Mouse (Mus musculus): ENCODE data around the gene Shroom1. TPM values are rescaled to one million over a fixed set of nuclear protein-coding genes. Genes with fewer than 3 reads are reported as not detected.

Shroom1 gene
- 3.6 and 3.7 TPM in 2 replicates for polyA plus RNA-seq (2015; fragmentation: Nextera tagmentation; extraction: Ambion mirVana)

GRCm38 (mm10) chr11:53456474-53457371 lies at the start of gene Shroom1, which contains the start of gene Gm10447:
TSS of gene Shroom1 (plus strand) at chr11:53457205.
TSS of gene Gm10447 (minus strand) at chr11:53457110.

GRCm38 (mm10) chr11:53423036-53423435 lies 34.0 kb upstream of the Shroom1 start, which contains the start of gene Leap2:
TSS of gene Leap2 (minus strand) at chr11:53423170.

DNA sequence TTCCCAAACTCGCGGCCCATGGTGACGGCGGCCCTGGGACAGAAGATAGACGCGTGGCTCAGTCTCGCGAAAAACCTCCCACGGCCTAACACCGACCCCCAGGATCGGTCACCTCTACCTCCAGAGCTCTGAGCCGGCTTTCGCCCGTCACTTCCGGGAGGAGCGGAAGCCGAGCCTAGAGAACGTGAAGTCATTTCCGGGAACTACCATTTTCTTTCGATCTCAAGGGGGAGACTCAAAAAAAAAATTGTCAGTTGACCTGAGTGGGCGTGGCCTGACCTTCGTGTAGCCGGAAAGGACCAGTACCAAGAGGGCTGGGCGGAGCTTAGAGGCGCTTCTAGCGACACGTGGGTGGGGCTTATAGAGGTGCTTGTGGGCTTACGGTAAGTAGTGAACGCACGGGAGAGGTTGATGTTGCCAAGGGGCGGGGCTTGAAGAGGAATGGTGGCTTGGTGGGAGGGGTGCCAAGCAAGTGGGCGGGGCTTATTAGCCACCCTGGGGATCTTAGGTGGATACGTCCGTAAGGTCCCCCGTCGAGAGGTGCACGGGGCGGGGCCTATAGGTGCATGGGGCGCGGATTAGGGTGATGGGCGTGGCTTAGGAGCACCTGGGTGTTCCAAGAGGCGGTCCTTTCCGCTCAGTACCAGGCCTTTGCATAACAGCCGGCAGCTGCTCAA lies 26.2 kb upstream of the Shroom1 start, which contains the start of the genes Uqcrq and Gdf9:
TSS of gene Uqcrq (minus strand) at position 162 of the 677 bp plus-strand sequence.
TSS of gene Gdf9 (plus strand) at position 354 of the 677 bp plus-strand sequence.

DNA sequence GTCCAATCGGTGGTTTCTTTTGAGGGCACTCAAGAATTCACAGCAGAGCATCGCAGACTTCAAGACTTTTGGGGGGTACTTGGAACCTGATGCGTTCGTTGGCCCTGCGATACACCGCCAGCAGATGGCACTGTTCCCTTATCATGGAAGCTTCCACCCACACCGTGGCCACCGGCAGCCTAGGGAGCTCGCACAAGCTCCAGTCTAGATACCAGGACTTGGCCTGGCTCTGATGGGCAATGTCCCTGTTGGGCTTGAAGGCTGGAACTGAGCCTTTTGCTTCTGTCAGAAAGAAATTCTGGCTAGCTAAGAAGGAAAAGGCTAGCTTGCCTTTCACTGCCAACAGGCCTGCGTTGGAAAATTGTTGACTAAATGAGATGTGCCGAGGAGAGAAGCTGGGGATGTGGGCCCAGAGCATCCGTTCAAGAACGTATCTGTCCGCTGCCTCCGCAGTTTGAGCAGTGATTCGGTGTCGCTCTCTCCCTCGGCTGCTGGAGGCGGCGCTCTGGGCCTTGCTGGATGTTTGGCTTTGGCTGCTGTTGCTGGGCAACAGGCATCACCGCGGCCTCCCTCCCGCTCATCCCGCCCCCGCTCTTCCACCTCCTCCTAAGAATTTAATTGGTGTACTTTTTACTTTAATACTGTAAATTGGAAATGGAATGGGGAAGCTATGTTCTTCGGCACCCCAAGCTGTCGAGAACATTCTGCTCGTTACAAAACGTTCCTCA lies 13.1 kb downstream of the Shroom1 start, which contains the start of gene Gm9837:
TSS of gene Gm9837 (minus strand) at position 512 of the 728 bp plus-strand sequence.

GRCm38 (mm10) chr11:53479783-53480301 lies 22.8 kb downstream of the Shroom1 start, which contains the start of the genes Gm9945 and Sowaha:
TSS of gene Gm9945 (plus strand) at chr11:53480166.
TSS of gene Sowaha (minus strand) at chr11:53480274.

Small RNA genes lying within 50 kb of the gene (microRNA-seq; reads per million reads assigned to microRNA genes)
- not detected for gene Mir6920

Other genes with a start within 250 kb of the Shroom1 start
- gene Hspa4, start 156.7 kb upstream of the Shroom1 start, polyA plus RNA-seq (2015; fragmentation: Nextera tagmentation; extraction: Ambion mirVana): 46.6 and 47.3 TPM in 2 replicates
- gene Zcchc10, start 132.5 kb upstream of the Shroom1 start, polyA plus RNA-seq (2015; fragmentation: Nextera tagmentation; extraction: Ambion mirVana): 15.9 and 16.5 TPM in 2 replicates
- gene Aff4, start 106.4 kb upstream of the Shroom1 start, polyA plus RNA-seq (2015; fragmentation: Nextera tagmentation; extraction: Ambion mirVana): 101 and 120 TPM in 2 replicates
- gene Leap2, start 34.0 kb upstream of the Shroom1 start, polyA plus RNA-seq (2015; fragmentation: Nextera tagmentation; extraction: Ambion mirVana): not detected in 2 replicates
- gene Uqcrq, start 26.4 kb upstream of the Shroom1 start, polyA plus RNA-seq (2015; fragmentation: Nextera tagmentation; extraction: Ambion mirVana): 1,163 and 1,257 TPM in 2 replicates
- 1.9 and 2.4 TPM in 2 replicates for gene Gdf9, start 26.2 kb upstream of the Shroom1 start, polyA plus RNA-seq (2015; fragmentation: Nextera tagmentation; extraction: Ambion mirVana)
- gene Gm10447, start 95 bp upstream of the Shroom1 start, polyA plus RNA-seq (2015; fragmentation: Nextera tagmentation; extraction: Ambion mirVana): 0.06 TPM in 1 of 2 replicates, not detected in the other
- gene Gm9837, start 13.3 kb downstream of the Shroom1 start, polyA plus RNA-seq (2015; fragmentation: Nextera tagmentation; extraction: Ambion mirVana): not detected in 2 replicates
- 0.59 and 0.99 TPM in 2 replicates for gene Gm9945, start 23.0 kb downstream of the Shroom1 start, polyA plus RNA-seq (2015; fragmentation: Nextera tagmentation; extraction: Ambion mirVana)
- 6.8 and 7.0 TPM in 2 replicates for gene Sowaha, start 23.1 kb downstream of the Shroom1 start, polyA plus RNA-seq (2015; fragmentation: Nextera tagmentation; extraction: Ambion mirVana)
- 25.2 and 25.5 TPM in 2 replicates for gene Sept8, start 62.1 kb downstream of the Shroom1 start, polyA plus RNA-seq (2015; fragmentation: Nextera tagmentation; extraction: Ambion mirVana)
- 307 and 308 TPM in 2 replicates for gene Kif3a, start 110.2 kb downstream of the Shroom1 start, polyA plus RNA-seq (2015; fragmentation: Nextera tagmentation; extraction: Ambion mirVana)
- 3.0 and 3.7 TPM in 2 replicates for gene Il4, start 161.5 kb downstream of the Shroom1 start, polyA plus RNA-seq (2015; fragmentation: Nextera tagmentation; extraction: Ambion mirVana)
- gene Il13, start 177.5 kb downstream of the Shroom1 start, polyA plus RNA-seq (2015; fragmentation: Nextera tagmentation; extraction: Ambion mirVana): not detected in 2 replicates

Data from neural tube, postnatal 0 days (tissue).